Mouse (Mus musculus) thymus, postnatal 36 days (tissue): ENCODE results near the gene Mief2.

Experiments
- DNase-seq, 2 experiments: peaks; one replicate each; pipeline ENCODE4 v3.0.0; 2022; ENCODE audit warnings: mixed read lengths in 2 of 2

Gene Mief2

DNA sequence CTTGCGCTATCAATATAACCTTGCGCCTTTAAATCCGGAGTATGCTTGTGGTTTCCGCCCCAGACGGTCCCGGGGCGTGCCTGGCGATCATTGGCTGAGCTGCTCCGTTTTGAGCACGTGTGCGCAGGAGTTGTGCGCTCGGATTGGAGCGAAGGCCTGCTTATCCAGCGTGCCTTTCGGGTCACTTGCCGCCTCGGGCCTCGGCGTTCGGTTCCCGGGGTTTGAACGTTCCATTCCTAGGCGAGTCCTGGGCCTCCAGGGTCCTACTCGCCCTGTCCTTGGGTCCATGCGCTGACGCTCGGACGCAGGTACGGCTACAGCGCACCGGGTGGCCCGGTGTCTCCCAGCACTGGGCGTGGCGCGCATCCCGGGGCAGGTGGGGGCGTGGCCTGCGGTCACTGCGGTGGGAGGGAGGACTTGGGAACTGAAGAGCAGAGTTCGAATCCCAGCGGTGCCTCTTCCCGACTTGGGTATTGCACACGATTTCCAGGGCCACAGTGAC is at the start of gene Mief2:
Gene Mief2 (plus strand): TSS at position 139 of the 502 bp plus-strand sequence.
- peak; percentile 90 to 94 for DNase-seq

DNA sequence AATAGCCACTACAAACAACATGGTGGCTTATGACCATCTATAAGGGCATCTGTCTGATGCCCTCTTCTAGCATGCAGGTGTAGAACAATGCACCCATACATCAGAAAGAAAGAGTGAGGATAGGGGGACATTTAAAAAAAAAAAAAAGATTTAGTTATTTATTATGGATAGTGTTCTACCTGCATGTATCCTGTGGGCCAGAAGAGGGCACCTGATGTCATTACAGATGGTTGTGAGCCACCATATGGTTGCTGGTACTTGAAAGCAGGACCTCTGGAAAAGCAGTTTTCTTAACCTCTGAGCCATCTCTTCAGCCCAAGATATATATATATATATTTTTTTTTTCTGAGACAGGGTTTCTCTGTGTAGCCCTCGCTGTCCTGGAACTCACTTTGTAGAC is 32.0 kb upstream of the Mief2 start:
- DNase-seq = peak in 1 of 2 experiments; percentile 4

DNA sequence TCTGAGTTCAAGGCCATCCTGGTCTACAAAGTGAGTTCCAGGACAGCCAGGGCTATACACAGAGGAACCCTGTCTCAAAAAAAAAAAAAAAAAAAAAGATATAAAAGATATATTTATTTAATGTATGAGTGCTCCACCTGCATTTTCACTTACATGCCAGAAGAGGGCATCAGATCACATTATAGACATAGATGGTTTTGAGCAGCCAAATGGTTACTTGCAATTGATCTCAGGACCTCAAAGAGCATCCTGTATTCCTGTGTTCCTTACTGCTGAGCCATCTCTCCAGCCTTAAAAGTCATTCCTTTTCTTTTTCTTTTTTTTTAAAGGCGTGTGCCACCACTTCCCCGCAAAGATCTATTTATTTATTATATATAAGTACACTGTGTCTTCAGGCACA is 30.6 kb upstream of the Mief2 start:
- DNase-seq = no peak

DNA sequence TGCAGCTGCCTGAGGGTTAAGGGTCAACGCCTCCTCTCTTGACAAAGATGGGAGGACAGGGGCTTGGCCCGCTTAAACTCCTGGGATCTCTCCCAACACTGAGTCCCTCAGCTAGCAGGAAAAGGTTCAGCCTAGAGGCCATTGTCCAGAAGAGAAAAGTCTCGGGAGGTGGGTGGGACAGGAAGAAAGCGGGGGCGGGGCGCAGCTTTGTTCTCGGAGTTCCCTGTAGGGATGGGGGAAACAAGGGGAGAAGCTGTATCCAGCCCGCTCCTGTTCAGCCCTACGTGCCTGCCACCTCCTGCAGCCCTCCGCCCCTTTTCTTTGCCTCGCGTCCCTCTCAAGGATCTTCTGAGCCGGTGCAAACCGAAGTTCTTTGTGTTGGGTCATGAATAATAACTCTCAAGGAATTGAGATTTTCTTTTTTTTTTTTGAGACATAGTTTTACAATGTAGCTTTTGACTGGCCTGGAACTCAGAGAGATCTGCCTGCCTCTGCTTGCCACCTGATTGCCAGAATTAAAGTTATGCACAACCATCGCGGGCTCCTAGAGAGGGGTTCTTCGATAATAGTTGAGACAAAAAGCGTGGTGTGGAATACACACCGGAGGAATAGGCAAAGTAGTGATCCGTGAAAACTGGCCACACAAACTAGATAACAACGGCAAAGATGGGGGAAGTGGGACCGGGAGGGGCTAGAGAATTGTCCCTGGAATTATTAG is 29.2 kb upstream of the Mief2 start:
- DNase-seq = peak; percentile 63 to 67

DNA sequence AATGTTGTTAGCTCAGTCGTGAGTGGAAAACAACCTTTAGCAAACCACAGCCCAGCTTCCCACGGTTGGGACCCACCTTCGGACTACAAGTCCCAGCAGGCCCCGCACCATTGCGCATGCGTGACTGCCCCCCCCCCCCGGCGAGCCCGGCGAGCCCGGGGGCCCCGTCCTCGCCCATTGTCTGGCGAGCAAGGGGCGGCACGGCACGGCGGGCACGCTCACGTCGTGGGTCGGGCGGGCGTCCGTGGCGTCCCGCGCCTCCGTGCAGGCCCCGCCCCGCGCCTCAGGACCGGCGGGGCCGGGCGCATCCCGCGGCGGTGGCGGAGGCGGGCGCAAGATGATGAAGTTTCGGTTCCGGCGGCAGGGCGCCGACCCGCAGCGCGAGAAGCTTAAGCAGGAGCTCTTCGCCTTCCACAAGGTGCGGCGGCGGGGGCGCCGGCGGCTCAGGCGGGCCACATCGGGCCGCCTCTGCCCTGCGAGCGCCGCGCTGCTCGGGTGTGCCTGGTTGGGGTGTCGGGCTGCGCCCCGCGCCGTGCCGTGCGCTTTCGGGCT is 28.6 kb upstream of the Mief2 start, which contains the start of gene Llgl1:
Gene Llgl1 (plus strand): TSS at position 200 of the 552 bp plus-strand sequence.
- peak; percentile 85 to 91 for DNase-seq

DNA sequence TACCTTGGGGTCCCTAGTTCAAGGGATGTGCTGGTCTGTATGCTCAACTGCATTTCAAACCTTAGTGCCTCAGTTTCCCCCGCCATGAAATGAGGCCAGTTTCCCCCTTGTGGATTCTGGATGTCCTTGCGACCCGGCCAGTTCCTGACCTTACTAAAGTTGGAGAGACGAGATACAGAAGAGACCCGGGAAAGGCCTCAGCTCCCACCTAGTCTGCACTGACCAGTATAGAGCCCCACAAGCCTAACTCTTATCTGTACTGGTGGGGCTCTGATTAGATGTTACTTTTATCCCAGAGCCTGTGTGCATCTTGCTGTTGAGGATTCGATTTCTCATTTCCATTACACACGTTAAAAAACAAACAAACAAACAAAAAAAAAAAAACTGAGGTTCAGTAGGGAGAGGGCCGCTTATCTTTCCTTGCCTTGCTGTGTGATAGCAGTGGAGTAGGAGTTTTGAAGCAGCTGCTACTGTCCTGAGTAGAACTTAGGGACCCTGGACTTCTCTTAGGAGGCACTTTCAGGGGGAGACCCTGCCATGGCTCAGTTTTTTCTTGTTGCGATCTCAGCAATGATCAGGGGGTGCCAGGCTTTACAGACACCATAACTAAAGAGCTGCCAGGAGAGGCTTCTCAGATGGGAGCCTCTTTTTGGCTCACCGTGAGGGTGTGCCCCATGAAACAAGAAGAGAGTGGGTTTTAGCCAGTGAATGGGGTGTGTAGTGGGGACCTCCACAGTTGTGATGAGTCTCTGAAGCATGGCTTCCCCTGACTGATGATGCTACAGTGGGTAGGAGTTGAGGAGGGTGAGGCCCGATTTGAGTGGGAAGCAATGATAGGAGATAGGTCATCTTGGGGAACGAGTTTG is 27.6 kb upstream of the Mief2 start:
- DNase-seq = peak in 1 of 2 experiments; percentile 1

DNA sequence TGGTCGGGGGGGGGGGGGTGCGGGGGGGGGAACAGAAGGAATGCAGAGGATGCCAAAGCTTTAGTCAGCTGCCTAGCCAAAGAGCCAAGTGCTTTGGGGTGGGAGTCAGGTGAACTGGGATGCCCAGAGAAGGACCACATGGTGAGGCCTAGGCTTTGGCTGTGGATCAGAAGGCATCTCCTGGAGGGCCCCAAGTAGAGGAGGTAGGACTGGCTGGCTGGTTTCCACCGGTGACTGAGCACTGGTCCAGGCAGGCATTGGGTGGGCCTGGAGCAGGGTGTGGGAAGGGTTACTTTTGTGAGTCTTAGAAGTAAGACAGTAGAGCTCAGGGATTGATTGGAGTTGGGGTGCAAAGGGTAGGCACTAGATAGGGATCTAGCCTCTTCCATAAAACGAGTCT is 26.6 kb upstream of the Mief2 start:
- no peak for DNase-seq

DNA sequence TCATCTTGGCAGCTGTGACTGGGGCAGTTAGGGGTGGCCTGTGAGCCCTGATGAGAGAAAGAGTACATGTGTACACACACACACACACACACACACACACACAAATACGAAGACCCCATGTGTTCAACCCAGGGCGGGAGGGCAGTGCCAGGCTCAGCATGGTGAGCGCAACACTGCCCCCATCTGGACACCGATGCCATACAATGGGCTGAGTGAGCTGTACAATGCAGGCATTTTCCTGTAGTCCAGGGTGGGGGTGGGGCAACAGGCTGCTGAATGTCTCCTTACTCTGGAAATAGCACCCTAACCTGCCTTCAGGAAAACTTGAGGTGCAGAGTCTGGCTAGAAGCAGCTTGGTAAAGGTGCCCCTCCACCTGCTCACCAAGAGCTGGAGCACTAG is 25.1 kb upstream of the Mief2 start:
- peak; percentile 70 to 72 for DNase-seq

DNA sequence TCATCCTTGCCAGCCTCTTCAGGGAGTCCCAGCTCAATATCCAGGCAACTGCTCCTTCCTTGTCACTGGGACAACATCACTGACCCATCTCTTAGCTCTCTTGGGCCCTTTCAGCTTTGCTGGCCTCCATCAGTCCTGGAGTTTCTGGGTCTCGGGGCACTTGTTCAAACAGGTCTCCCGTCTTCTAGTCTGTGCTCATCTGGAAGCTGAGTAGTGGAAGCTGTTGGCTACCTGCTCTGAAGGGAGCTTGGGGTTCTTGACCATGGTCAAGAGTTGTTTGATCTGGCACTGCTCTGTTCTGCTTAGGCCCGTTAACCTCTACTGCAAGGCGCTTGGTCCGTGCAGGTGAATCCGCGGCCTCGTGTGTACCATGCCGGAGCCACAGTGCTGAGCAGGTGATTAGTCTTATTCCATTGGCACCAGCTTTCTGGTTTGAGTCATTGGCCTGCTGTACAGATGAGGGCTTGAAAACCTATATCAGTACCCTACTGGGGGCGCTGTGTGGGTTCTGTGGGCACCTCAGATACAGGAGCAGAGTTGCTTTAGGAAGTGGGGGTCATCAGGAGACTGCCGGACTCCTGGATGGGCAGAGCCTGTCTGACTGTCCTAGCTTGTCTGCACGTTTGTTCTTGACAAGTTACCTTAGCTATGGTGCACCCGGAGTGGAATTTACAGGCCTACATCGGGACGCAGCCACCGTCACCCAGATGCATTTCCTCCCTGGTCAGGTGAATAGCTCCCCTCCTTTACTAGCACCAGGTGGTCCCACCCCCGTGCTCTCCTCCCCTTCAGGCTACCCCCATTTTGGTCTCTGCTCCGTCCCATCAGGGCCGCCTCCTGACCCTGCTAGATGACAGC is 23.9 kb upstream of the Mief2 start:
- DNase-seq = peak in 1 of 2 experiments; percentile 3

DNA sequence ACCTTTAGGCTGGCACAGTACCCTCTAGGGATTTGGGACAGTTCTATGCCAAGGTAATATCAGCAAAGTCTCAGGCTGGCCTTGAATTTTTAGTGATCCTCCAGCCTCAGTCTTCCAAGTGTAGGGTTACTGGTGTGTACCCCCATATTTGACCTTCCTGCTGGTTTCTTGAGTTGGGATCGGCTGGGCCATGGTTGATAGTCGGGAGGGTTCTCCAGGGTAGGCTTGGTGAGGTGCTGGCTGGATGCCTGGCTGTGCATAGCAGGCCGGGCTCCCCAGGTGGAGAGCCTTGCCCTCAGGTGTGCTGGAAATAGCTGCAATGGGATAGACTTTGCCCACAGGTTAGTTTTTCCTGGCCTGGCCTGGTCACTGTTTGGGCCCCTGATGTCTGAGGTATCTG is 22.9 kb upstream of the Mief2 start:
- DNase-seq = no peak

DNA sequence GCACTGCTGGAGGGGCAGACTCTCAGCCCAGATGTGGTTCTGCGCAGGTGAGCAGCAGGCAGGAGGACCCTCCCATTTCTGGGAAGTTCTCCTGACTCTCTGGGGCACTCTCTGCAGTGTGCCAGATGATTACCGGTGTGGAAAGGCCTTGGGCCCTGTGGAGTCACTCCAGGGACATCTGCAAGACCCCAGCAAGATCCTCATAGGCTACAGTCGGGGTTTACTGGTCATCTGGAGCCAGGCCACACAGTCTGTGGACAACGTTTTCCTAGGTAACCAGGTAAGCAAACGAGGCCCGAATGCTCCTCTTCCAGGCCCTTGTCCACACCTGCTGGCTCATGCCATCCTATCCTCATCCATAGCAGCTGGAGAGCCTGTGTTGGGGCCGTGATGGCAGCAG is 22.1 kb upstream of the Mief2 start:
- no peak for DNase-seq

DNA sequence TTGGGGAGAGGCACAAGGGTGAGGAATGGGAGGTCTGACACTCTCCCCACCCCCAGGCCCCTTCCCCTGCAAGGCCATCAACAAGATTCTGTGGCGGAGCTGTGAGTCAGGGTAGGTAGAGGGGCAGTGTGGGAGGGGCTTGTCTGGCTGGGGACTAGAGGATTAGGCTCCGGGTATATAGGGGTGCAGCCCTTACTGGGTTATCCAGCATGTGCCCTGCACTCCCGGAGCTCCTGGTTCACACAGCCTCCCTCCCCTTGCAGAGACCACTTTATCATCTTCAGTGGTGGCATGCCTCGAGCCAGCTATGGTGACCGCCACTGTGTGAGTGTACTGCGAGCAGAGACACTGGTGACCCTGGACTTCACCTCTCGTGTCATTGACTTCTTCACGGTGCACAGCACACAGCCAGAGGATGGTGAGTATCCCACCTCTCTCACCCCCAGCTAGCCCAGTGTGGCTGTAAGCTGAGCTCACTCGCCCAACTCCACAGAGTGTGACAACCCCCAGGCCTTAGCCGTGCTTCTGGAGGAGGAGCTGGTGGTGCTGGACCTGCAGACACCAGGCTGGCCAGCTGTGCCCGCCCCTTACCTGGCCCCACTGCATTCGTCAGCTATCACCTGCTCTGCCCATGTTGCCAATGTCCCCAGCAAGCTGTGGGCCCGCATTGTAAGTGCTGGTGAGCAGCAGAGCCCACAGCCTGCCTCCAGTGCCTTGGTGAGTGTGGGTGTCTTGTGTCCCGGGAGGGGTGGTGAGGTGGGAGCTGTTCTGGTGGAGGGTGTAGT is 21.3 kb upstream of the Mief2 start:
- peak in 1 of 2 experiments; percentile 4 for DNase-seq

DNA sequence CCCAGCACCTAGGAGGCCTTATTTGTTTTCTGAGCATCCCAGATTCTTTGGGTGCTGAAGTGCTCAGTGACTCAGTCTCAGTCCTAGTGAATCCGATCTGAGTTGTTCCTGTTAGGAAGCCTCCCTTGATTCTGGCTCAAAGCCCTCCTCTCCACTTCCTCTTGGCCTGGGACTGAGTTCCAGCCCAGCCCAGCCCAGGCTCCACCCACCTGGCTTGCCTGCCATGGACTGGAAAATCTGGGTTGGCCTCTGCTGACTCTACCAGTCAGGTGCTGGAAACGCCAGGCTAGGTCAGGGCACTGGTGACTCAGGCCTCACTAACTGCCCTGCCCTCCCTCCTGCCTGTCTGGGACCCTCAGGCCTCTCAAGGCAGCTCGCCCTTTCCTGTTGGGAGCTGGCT is 20.5 kb upstream of the Mief2 start:
- peak in 1 of 2 experiments; percentile 10 for DNase-seq

DNA sequence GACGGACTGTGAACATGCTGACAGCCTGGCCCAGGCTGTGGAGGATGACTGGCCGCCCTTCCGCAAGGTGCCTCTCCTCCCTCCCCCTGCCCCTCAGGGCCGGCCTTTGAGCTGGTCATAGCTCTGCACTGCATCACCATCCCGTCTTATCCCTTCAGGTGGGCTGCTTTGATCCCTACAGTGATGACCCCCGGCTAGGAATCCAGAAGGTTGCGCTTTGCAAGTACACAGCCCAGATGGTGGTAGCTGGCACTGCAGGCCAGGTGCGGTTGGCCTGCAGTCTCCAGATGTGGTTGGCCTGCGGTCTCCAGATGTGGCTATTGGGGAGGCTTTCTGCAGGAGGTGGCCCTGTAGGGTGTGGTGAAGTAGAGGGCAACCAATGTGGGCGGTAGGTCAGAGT is 19.6 kb upstream of the Mief2 start:
- DNase-seq = no peak

DNA sequence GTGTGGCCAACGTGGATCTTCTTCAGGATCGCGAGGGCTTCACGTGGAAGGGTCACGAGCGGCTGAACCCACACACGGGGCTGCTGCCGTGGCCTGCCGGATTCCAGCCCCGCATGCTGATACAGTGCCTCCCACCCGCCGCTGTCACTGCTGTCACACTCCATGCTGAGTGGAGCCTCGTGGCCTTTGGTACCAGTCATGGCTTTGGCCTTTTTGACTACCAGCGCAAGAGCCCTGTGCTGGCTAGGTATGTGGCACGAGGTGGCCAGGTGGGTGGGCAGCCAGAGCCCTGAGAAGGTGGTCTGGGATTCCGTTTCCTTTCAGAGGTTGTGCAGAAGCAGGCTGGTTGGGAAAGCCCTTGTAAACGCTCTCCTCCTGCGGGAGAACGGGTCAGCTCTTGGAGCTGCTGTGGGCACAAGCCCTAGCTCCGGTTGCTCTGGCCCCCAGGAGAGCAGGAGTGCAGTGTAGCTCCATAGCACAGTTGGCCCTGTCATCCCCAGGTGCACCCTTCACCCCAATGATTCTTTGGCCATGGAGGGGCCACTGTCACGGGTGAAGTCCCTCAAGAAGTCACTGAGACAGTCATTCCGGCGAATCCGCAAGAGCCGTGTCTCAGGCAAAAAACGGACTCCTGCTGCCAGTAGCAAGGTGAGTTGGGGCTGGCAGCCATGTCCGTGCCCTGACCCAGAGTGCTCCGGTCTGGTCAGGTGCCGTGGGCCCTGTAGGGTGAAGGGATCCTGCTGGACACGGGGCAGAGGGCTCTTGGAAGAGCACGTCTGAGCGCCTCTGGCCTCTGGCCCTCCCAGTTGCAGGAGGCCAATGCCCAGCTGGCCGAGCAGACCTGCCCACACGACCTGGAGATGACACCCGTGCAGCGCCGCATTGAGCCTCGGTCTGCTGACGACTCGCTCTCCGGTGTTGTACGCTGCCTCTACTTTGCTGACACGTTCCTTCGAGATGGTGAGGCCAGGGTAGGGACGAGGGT is 18.4 kb upstream of the Mief2 start:
- no peak for DNase-seq

DNA sequence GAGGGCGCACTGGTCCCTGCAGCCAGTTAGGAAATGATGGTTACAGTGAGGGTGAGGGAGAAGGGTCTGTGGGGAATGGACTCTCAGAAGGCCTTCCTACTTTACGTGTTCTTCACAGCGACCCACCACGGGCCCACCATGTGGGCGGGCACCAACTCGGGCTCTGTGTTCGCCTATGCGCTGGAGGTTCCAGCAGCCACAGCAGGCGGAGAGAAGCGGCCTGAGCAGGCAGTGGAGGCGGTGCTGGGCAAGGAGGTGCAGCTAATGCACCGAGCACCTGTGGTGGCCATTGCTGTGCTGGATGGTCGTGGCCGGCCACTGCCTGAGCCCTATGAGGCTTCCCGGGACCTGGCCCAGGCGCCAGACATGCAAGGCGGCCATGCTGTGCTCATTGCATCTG is 17.0 kb upstream of the Mief2 start:
- no peak for DNase-seq

DNA sequence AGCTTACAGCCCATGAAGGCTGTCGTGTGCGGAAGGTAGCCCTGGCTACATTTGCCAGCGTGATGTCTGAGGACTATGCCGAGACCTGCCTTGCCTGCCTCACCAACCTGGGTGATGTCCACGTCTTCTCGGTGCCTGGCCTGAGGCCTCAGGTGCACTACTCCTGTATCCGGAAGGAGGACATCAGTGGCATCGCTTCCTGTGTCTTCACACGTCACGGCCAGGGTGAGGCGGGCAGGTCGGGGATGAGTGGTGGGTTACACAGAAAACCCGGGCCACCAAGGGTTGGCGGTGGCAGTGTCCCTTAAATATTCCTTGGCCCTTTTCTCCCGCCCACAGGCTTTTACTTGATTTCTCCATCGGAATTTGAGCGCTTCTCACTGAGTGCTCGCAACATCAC is 16.2 kb upstream of the Mief2 start:
- DNase-seq = peak in 1 of 2 experiments; percentile 6

DNA sequence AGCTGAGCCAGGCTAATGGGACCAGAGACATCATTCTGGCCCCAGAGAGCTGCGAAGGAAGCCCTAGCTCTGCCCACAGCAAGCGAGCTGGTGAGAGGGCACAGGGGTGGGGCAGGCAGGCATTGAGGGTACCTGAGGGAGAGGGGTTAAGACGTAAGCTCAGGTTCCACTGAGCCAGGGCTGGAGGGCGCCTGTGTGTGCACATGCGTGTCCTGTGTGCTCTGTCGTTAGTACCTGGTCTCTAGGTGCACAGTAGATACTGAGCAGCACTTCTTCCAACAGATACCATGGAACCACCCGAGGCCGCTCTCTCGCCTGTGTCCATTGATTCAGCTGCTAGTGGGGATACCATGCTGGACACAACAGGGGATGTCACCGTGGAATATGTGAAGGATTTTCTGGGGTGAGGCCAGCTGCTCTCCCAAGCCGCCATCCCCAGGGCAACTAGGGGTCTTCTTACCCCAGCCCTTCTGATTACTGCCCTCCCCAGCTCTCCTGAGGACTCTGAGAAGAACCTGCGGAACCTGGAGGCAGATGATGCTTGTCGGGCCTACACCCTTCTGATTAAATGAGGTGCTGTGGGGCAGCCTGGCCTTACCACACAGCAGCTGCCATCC is 15.5 kb upstream of the Mief2 start:
- DNase-seq = no peak

DNA sequence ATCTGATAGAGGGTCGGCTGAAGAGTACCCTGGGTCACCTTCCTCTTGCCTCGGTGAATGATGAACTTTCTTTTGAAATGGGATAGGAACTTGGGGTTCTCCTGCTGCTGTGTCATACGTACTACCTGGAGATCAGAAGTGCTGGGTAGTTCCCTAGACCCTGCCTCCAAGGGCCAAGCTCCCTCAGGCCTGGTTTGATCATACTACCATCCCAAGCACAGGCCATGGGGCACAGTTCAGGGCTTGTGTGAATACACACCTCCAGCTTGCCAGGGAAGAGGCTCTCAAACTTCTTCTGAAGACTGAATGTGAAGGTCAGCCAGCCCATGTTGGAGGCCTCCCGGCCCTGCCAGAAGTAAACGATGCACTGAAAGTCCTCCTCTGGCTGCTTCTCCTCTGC is 12.4 kb upstream of the Mief2 start:
- DNase-seq = no peak

DNA sequence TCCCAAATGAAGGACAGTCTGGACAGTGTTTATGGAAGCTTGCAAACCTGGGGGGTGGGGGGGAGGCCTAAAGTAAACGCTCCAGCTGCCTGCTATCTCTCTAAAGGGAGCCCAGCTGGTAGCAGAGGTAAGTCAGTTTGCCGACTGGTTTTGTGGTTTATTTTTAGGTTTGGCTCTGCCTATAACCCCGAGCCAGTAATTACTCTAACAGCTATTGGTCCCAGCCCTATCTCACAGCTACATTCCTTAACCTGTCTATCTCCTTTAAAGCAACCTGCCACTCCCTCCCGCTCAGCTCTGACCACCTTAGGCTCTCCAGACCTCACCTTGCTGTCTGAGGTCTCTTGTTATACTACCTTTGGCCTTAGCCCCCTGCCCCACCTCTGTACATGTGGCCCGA is 8.9 kb upstream of the Mief2 start:
- DNase-seq = no peak
